Mouse (Mus musculus) limb, embryonic 11.5 days (tissue): Measurements from ENCODE around the gene Btaf1. TPM values are rescaled to one million over a fixed set of nuclear protein-coding genes. Genes with fewer than 3 reads are reported as not detected.
"Not testable (repeated sequence)": the region's sequence is repeated elsewhere in the genome, so short reads cannot be mapped to it uniquely, and the experiment has no call there.

ENCODE experiments used
- ATAC-seq: fragments of 200-750 bp; cut with Nextera tagmentation; 2 replicates; pipeline ENCODE4 v1.8.0; 2017; ENCODE audit warnings: low read depth; ENCODE audit not compliant: insufficient number of reproducible peaks, low FRiP score, low TSS enrichment
- DNase-seq: peaks from one replicate; pipeline ENCODE4 v3.0.0-alpha.2; 2015; ENCODE audit warnings: low spot score
- H3K27ac ChIP-seq: fragments of 300-500 bp; sonication (generic); replicated peaks from 2 replicates; pipeline ENCODE4 v1.5.1; 2014; ENCODE audit warnings: low read depth, mild to moderate bottlenecking, low read length
- H3K27me3 ChIP-seq: fragments of 300-500 bp; sonication (generic); 2 replicates; pipeline ENCODE4 v1.6.1; 2014; ENCODE audit warnings: mild to moderate bottlenecking, low read length, mixed read lengths; ENCODE audit not compliant: control insufficient read depth, insufficient read depth
- H3K36me3 ChIP-seq: fragments of 300-500 bp; sonication (generic); 2 replicates; pipeline ENCODE4 v1.6.1; 2014; ENCODE audit warnings: mild to moderate bottlenecking, low read length, moderate library complexity, mixed read lengths; ENCODE audit not compliant: control insufficient read depth, insufficient read depth
- H3K4me1 ChIP-seq: fragments of 300-500 bp; sonication (generic); 2 replicates; pipeline ENCODE4 v1.6.1; 2014; ENCODE audit warnings: low read length, mixed read lengths; ENCODE audit not compliant: control insufficient read depth, insufficient read depth
- H3K4me2 ChIP-seq: fragments of 300-500 bp; sonication (generic); 2 replicates; pipeline ENCODE4 v1.6.1; 2014; ENCODE audit warnings: low read depth, mild to moderate bottlenecking, moderate library complexity; ENCODE audit not compliant: severe bottlenecking
- H3K4me3 ChIP-seq: fragments of 300-500 bp; sonication (generic); 2 replicates; pipeline ENCODE4 v1.5.1; 2014; ENCODE audit warnings: low read depth, low read length
- H3K9ac ChIP-seq: fragments of 300-500 bp; sonication (generic); 2 replicates; pipeline ENCODE4 v1.6.1; 2014; ENCODE audit warnings: mild to moderate bottlenecking, low read length
- H3K9me3 ChIP-seq: fragments of 300-500 bp; sonication (generic); 2 replicates; pipeline ENCODE4 v1.6.1; 2016; ENCODE audit warnings: low read length; ENCODE audit not compliant: control insufficient read depth
- WGBS: fragments of 180-500 bp; shearing (Covaris S2); extraction: QIAGEN DNeasy Blood & Tissue Kit; methylation state at CpG from one replicate; pipeline ENCODE4 v1.1.7; 2014; 5-methylcytosine and 5-hydroxymethylcytosine counted together
- polyA plus RNA-seq: library from polyadenylated mRNA; unstranded; fragments of >200 nt; fragmentation: Nextera tagmentation; extraction: Ambion mirVana; gene quantifications from 2 replicates; pipeline ENCODE4 v1.2.1, GENCODE M21; 2014

The Btaf1 gene
- polyA plus RNA-seq, 1 experiment from 2014 or later: 15.3 TPM

- H3K4me1 ChIP-seq, DNase-seq, H3K27me3 ChIP-seq, H3K27ac ChIP-seq, ATAC-seq, H3K4me2 ChIP-seq, H3K36me3 ChIP-seq, H3K9me3 ChIP-seq, H3K9ac ChIP-seq, H3K4me3 ChIP-seq: not testable (repeated sequence)
- 88% methylated on average over 6 of the region's 6 CpGs for WGBS
Observed at GRCm38 (mm10) chr19:36962544-36963260, 36.8 kb downstream of the Btaf1 start.

- Histone ChIP-seq H3K36me3 (peaks cover 7% of the 10 kb centered on the region; the same call in 1 of the 2 replicates), H3K27ac (no peak overlapping the region), H3K4me3 (no peak overlapping the region), H3K9me3 (no peaks in the 10 kb centered on the region), H3K4me2 (no peak overlapping the region), H3K9ac (no peak overlapping the region), H3K4me1 (no peaks in the 10 kb centered on the region), H3K27me3 (no peaks in the 10 kb centered on the region)
- 93% methylated on average over 5 of the region's 5 CpGs for WGBS
- DNase-seq: no peak
- no peak for ATAC-seq
Observed at GRCm38 (mm10) chr19:37004557-37004956, 78.7 kb downstream of the Btaf1 start.

- no peak overlapping the region for H3K4me2 ChIP-seq
- no peak overlapping the region for H3K9ac ChIP-seq
- no peak overlapping the region for H3K27ac ChIP-seq
- peaks cover 26% of the 10 kb centered on the region for H3K36me3 ChIP-seq
- H3K4me1 ChIP-seq: no peaks in the 10 kb centered on the region
- H3K4me3 ChIP-seq: no peak overlapping the region
- no peaks in the 10 kb centered on the region for H3K27me3 ChIP-seq
- ATAC-seq (no peak), DNase-seq (no peak)
- no peaks in the 10 kb centered on the region for H3K9me3 ChIP-seq
- 92% methylated on average over 3 of the region's 3 CpGs for WGBS
Observed at GRCm38 (mm10) chr19:37009878-37010281, 84.0 kb downstream of the Btaf1 start.

- no peak overlapping the region for H3K9ac ChIP-seq
- ATAC-seq: no peak
- no peaks in the 10 kb centered on the region for H3K27me3 ChIP-seq
- WGBS: 93% methylated on average over 6 of the region's 6 CpGs
- no peaks in the 10 kb centered on the region; the same call in 1 of the 2 replicates for H3K9me3 ChIP-seq
- H3K36me3 ChIP-seq: peaks cover 26% of the 10 kb centered on the region
- no peaks in the 10 kb centered on the region for H3K4me1 ChIP-seq
- H3K27ac ChIP-seq: no peak overlapping the region
- no peak for DNase-seq
- no peak overlapping the region for H3K4me2 ChIP-seq
- no peak overlapping the region for H3K4me3 ChIP-seq
Observed at GRCm38 (mm10) chr19:37013461-37013860, 87.6 kb downstream of the Btaf1 start.

GRCm38 (mm10) chr19:37014173-37014939 lies 88.5 kb downstream of the Btaf1 start:
- Histone ChIP-seq H3K4me2 (no peak overlapping the region), H3K9ac (no peak overlapping the region), H3K27me3 (no peaks in the 10 kb centered on the region), H3K4me1 (no peaks in the 10 kb centered on the region), H3K36me3 (peaks cover 23% of the 10 kb centered on the region), H3K9me3 (no peaks in the 10 kb centered on the region; the same call in 1 of the 2 replicates), H3K4me3 (no peak overlapping the region), H3K27ac (no peak overlapping the region)
- WGBS: 79% methylated on average over 8 of the region's 8 CpGs
- DNase-seq (no peak), ATAC-seq (no peak)

GRCm38 (mm10) chr19:37016890-37017289 lies 91.0 kb downstream of the Btaf1 start:
- 91% methylated on average over 6 of the region's 6 CpGs for WGBS

GRCm38 (mm10) chr19:37018411-37018810 lies 92.5 kb downstream of the Btaf1 start:
- H3K9ac ChIP-seq: no peak overlapping the region
- peaks cover 2% of the 10 kb centered on the region for H3K36me3 ChIP-seq
- DNase-seq: peak; percentile 84
- H3K4me1 ChIP-seq: no peaks in the 10 kb centered on the region
- no peaks in the 10 kb centered on the region; the same call in 1 of the 2 replicates for H3K9me3 ChIP-seq
- H3K4me3 ChIP-seq: peak overlapping the region; percentile 27
- H3K4me2 ChIP-seq: peak overlapping the region; percentile 44
- H3K27me3 ChIP-seq: no peaks in the 10 kb centered on the region
- WGBS: 3% methylated on average over 26 of the region's 26 CpGs
- peak; percentile 94 for ATAC-seq
- H3K27ac ChIP-seq: no peak overlapping the region

More at GRCm38 (mm10) chr19:37016890-37017289, 91.0 kb downstream of the Btaf1 start:
- no peak overlapping the region for H3K4me3 ChIP-seq
- no peaks in the 10 kb centered on the region for H3K27me3 ChIP-seq
- no peak for DNase-seq
- no peak overlapping the region for H3K4me2 ChIP-seq
- H3K36me3 ChIP-seq: peaks cover 8% of the 10 kb centered on the region
- no peaks in the 10 kb centered on the region for H3K4me1 ChIP-seq
- no peak for ATAC-seq
- no peaks in the 10 kb centered on the region; the same call in 1 of the 2 replicates for H3K9me3 ChIP-seq
- no peak overlapping the region for H3K27ac ChIP-seq
- no peak overlapping the region for H3K9ac ChIP-seq

GRCm38 (mm10) chr19:37018931-37019330 lies 93.1 kb downstream of the Btaf1 start:
- Histone ChIP-seq H3K27ac (no peak overlapping the region), H3K9ac (no peak overlapping the region)

More at GRCm38 (mm10) chr19:37018931-37019330, 93.1 kb downstream of the Btaf1 start:
- peak overlapping the region; percentile 44 for H3K4me2 ChIP-seq
- DNase-seq: no peak
- no peaks in the 10 kb centered on the region for H3K4me1 ChIP-seq
- H3K4me3 ChIP-seq: peak overlapping the region; percentile 27
- 55% methylated on average over 5 of the region's 5 CpGs for WGBS
- no peak for ATAC-seq
- H3K9me3 ChIP-seq: no peaks in the 10 kb centered on the region; the same call in 1 of the 2 replicates
- H3K27me3 ChIP-seq: no peaks in the 10 kb centered on the region
- no peaks in the 10 kb centered on the region; the same call in 1 of the 2 replicates for H3K36me3 ChIP-seq
